Mouse (Mus musculus): Measurements from ENCODE around the gene A4galt. TPM values are rescaled to one million over a fixed set of nuclear protein-coding genes. Genes with fewer than 3 reads are reported as not detected.

A4galt gene
- total RNA-seq, 2 experiments from 2014 or later, result 0.34 TPM; not detected in 1

DNA sequence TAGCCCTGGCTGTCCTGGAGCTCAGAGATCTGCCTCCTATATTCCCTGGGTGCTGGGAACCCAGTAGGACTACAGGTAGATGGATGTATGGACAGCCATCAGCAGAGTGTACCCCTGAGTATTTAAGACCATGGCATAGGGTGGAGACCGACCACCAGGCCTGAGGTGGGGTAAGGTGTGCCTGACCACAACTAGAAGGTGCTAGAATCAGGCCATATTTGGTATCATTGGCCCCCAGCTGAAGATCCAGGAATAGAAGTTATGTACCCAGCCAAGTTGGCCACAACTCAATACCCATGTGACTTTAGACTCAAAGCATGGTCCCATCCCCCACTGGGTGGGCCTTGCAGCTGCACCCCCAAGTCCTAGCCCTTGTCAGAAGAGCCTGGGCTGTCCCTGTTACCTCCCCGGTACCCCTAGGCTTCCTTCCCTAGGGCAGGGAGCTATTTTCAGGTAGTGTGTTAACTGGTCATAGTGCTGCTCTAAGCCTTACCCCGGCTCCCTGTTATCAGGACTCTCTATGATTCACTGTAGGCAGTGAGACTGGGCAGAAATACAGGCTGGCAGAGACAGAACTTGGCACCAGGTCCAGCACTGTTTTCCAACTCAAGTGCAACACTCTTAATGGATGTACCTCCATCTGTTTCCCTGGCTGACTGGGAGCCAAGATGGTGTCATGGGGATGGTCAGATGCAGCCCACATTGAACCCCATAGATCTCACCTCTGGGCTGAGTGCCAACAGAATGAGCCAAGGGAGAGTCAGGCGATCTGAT, 18.2 kb downstream of the A4galt start:
- ATAC-seq (replicated peaks; ENCODE audit: low FRiP score, poor library complexity, severe bottlenecking), result no peak

DNA sequence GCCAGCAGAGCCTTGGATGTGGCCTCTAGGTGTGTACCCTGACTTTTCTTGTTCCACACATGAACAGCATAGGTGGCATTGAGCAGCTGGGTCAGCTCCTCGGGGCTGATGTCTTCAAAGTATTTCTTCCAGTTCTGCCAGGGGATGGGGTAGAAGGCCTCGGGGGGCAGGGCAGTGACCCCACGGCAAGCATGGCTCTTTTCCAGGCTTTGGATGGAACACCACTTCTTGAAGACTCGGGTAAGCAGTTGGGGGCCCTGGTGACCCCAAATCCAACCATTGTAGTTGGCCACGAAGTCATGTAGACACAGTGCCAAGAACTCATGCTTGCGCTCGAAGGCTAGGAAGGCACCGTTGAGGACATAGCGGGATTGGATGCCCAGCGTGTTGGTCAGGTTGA, 24.0 kb downstream of the A4galt start:
- ATAC-seq (replicated peaks; ENCODE audit: low FRiP score, poor library complexity, severe bottlenecking), result no peak

DNA sequence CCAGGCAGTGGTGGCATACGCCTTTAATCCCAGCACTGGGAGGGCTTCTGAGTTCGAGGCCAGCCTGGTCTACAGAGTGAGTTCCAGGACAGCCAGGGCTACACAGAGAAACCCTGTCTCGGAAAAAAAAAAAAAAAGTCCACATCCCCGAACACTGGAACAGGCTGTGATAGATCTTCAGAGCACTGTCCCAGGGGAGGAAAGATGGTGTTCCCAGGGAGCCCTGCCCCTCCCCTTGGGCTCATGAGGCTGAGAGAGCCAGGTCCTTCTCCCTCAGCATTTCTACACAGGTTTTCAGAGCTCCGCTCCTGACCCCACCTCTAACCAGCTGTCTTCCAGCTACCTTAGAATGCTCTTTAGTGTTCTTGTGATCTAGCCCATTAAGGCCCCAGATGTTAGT, 24.7 kb downstream of the A4galt start:
- ATAC-seq (replicated peaks; ENCODE audit: low FRiP score, poor library complexity, severe bottlenecking), result no peak

GRCm38 (mm10) chr15:83226066-83226834, 25.3 kb downstream of the A4galt start:
- ATAC-seq (replicated peaks; ENCODE audit: low FRiP score, poor library complexity, severe bottlenecking), result no peak

DNA sequence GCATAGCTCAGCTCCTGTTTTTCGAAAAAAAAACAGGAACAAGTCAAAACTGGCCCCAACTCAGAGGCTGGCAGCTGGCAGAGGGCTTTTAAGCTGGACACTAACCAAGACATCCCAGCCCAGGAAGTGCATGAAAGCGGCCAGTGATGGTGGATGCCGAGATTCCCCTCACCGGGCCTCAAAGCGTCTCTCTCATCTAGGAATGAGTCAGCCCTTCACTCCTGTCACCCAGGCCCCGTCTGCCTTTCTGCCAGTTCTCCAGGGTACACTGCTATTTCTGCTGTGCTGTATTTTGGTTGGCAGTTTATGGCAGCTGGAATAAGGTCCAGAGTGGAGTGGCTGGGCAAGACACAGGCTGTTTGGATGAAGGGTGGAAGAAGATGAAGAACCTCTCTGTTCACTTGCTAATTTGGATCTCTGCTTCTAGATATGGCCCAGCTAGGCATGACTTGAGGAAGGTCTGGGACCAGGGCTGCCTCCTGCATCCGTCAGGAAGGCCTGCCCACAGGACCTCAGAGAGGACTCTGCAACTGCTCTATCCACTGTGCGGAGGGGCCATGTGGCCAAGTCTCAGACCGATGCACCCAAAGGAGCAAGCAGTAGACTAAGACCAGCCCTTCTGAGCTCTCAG, 27.3 kb downstream of the A4galt start:
- no peak for ATAC-seq (replicated peaks; ENCODE audit: low FRiP score, poor library complexity, severe bottlenecking)

DNA sequence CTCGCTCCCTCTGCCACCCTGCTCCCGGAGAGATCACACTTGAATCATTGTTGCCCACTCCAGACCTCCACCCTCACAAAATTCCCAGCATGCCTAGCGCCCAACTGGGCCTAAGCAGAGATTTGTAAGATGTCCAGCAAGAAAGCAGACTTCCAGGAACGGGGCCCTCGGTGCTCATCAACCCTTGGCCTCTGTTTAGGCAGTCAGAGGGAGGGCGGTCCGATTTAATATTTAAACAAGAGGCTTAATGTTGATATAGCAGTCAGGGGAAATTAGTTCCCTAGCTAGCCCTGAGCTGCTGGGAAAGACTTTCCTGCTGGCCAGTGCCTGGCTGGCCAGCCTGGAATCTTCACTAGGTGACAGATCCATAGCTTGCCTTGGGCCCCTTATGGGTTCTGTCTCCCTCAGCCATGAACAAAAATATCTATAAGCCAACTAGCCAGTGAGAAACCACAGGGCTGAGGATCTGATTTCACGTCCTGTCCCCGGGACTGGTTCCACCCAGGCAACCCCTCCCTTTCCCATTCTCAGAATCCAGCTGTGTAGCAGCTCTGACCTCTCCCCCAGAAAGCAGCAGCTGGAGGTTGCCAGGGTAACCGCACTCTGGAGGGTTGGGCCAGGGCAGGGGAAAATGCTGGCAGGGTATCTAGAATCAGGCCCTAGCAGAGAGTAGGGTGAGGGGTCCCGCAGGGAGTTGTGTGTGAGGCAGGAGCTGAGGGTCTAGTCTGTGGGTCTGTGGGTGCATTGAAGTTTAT, 28.2 kb downstream of the A4galt start:
- ATAC-seq (replicated peaks; ENCODE audit: low FRiP score, poor library complexity, severe bottlenecking), result no peak

GRCm38 (mm10) chr15:83221721-83222120, 29.9 kb downstream of the A4galt start:
- ATAC-seq (replicated peaks; ENCODE audit: low FRiP score, poor library complexity, severe bottlenecking), result no peak

GRCm38 (mm10) chr15:83220368-83221013, 31.1 kb downstream of the A4galt start:
- ATAC-seq (replicated peaks; ENCODE audit: low FRiP score, poor library complexity, severe bottlenecking), result no peak

- no peak for ATAC-seq (replicated peaks; ENCODE audit: low FRiP score, poor library complexity, severe bottlenecking)
These were observed 36.0 kb downstream of the A4galt start for GRCm38 (mm10) chr15:83215322-83216216.

GRCm38 (mm10) chr15:83210229-83210628, 41.3 kb downstream of the A4galt start:
- ATAC-seq (replicated peaks; ENCODE audit: low FRiP score, poor library complexity, severe bottlenecking), result no peak

DNA sequence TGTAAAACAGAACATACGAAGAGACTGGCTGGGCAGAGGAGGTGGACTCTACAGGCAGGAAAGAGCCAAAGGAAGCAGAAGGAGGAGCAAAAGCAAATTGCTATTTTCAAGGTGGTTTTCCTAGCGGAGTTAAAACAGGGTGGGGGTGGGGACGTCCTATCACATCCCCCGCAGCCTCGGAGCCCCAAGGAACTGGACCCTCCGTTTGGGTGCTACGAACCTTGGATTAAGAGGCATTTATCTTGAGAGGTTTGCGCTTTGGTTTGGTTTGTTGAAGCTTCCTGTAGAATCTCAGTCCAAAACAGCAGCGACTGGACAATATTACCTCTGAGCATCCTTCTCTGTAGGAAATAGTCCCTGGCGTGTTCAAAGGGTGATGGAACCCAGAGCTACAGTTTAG, 41.9 kb downstream of the A4galt start:
- no peak for ATAC-seq (replicated peaks; ENCODE audit: low FRiP score, poor library complexity, severe bottlenecking)

DNA sequence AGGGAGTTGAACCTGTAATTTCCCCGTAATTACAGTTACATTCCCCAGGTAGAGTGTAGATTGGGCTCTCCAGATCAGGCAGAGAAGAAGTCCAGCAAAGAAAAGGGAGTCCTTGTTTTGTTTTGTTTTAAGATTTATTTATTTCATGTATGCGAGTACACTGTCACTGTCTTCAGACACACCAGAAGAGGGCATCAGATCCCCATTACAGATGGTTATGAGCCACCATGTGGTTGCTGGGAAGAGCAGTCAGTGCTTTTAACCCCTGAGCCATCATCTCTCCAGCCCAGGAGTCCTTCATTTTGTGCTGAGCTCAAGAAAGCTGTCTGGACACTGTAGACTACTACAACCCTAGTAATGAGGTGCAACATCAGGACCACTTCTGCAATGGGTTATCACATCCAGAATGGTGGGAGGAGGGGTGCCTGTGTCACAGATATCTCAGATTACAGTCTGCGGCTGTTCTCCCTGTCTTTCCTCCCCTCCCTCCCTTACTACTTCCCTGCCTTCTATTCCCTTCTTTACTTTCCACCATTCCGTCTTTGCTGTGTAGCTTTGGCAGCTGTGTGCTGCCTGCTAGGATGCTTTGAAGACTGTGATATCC, 42.4 kb downstream of the A4galt start:
- ATAC-seq (replicated peaks; ENCODE audit: low FRiP score, poor library complexity, severe bottlenecking), result no peak

DNA sequence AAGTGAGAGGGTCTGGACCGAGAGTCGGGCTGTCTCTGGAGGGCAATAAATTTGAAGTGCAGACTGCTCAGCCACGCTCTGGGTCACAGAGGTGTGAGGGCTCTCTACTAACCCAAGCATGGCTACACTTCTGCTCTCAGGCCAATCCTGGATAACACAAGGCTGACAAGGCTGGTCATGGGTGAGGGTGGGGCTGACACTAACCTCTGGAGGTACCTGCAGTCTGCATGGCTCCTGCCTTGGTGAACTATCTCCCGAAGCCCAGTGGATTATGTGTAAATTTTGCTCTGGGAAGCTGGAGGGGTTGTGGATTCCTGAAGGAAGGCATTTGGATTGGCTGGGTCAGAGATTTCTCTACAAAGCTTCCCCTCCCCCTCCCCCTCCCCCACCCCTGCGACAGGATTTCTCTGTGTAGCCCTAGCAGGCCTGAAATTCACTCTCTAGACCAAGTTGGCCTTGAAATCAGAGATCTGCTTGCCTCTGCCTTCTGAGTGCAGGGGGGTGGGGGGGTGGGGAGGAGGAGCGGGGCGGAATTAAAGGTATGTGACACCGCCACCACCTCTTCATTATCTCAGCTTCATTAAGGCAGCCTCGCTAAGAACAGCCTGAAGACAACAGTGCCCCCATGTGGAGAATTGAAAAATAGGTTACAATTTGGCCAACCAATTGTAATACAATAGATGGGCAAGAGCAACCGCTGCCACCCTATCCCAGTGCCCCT, 46.7 kb downstream of the A4galt start:
- peak; percentile 83 for ATAC-seq (replicated peaks; ENCODE audit: low FRiP score, poor library complexity, severe bottlenecking)

GRCm38 (mm10) chr15:83202412-83202811, 49.2 kb downstream of the A4galt start:
- no peak for ATAC-seq (replicated peaks; ENCODE audit: low FRiP score, poor library complexity, severe bottlenecking)

DNA sequence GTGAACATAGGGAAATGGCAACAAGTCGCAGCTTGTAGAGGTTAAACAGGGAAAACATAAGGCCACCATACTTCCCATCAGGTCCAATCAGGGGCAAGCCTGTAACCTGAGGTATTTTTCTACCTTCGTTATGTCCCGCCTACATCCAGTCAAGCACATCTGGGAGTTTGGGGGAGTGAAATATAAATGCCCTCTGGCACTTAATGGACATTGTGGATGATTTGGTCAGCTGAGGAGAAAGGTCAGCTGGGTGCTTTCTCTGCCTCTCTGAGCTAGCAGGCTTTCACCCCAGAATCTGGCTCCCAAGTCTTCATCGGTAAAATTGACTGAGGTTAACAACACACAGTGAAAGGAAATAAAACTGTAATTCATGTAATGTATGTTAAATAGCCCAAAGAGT, 58.2 kb downstream of the A4galt start:
- no peak for ATAC-seq (replicated peaks; ENCODE audit: low FRiP score, poor library complexity, severe bottlenecking)

GRCm38 (mm10) chr15:83182351-83182750, 69.2 kb downstream of the A4galt start:
- ATAC-seq (replicated peaks; ENCODE audit: low FRiP score, poor library complexity, severe bottlenecking), result no peak

GRCm38 (mm10) chr15:83181800-83182330, 69.7 kb downstream of the A4galt start:
- ATAC-seq (replicated peaks; ENCODE audit: low FRiP score, poor library complexity, severe bottlenecking), result no peak

All from erythroblast, adult 5-6 weeks (primary cell).